Mouse (Mus musculus): ENCODE results near the gene BC005624. TPM values are rescaled to one million over a fixed set of nuclear protein-coding genes. Genes with fewer than 3 reads are reported as not detected.

Gene BC005624
- total and polyA plus RNA-seq, 3 experiments: 39.6 to 63.0 TPM; not detected in 1

DNA sequence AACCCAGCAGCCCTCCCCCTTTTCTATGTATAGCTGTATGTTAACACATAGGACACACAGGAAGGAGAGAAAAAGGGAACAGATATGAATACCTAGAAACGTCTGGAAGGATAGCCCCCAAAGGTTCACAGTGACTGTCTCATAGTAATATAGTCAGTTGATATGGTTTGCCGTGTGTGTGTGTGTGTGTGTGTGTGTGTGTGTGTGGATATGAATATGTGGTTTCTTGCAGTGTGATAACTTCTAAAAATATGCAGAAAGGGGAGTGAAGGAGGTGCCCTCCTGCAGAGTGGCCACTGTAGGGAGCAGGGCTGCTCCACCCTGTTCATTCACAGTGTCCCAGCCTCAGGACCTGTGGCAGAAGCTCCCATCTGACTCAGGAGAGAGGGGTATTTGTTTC lies 23.5 kb upstream of the BC005624 start (continued):
- no peak for TF ChIP-seq MAFK (IDR thresholded peaks at IDR 0.05; ENCODE audit: borderline replicate concordance, low read depth, low read length)
- no peak for TF ChIP-seq CTCF (IDR thresholded peaks at IDR 0.05 in 2 of 3, conservative IDR thresholded peaks at IDR 0.05 in 1 of 3; ENCODE audit: control insufficient read depth in 1 of 3, insufficient read depth in 1 of 3, low read depth in 2 of 3, low read length in 3 of 3, poor library complexity in 1 of 3, severe bottlenecking in 1 of 3)
- peak; percentile 23; the same call in 1 of the 2 replicates for TF ChIP-seq NRF1 (IDR thresholded peaks at IDR 0.05; ENCODE audit: insufficient read depth, low read depth, low read length, poor library complexity, severe bottlenecking)
- no peak for TF ChIP-seq E2F4 (IDR thresholded peaks at IDR 0.05; ENCODE audit: borderline replicate concordance, low read depth, low read length)
- TF ChIP-seq RCOR1 (IDR thresholded peaks at IDR 0.05; ENCODE audit: low read depth, low read length): 0 out of 2 replicates have a peak, but pooled peaks have one; percentile 22
- peak; percentile 41; the same call in 1 of the 2 replicates for TF ChIP-seq MAX (IDR thresholded peaks at IDR 0.05; ENCODE audit: low read length)

DNA sequence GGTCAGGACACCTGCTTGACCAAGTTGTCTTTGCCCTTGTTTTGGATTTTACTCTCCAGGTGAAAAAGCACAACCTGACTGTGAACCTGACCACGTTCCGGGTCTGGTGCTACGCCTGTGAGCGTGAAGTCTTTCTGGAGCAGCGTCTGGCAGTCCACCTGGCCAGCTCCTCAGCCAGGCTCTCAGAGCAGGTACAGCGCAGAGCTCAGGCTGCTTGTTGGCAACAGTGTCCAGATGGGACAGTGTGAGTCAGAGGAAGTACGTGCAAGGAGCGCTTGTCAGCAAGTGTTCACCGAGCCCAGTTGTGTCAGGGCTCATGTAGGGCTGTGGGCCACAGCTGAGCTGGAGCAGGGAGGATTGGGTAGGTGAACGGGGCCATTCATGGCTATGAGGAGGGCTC lies 20.9 kb upstream of the BC005624 start:
- Histone ChIP-seq H3K36me3 (ENCODE audit: control insufficient read depth in 1 of 2, insufficient read depth in 2 of 2, low read length in 2 of 2) (peaks cover 0 to 9% of the 10 kb centered on the region in 2 experiments; a peak in 2 of 4 replicates), H3K4me1 (ENCODE audit: control insufficient read depth in 1 of 2, insufficient read depth in 2 of 2, low read length in 2 of 2) (peaks cover 15 to 21% of the 10 kb centered on the region in 2 experiments), H3K79me2 (ENCODE audit: control insufficient read depth, insufficient read depth, low read length, poor library complexity) (peaks cover 3% of the 10 kb centered on the region; the same call in 1 of the 2 replicates), H3K9ac (ENCODE audit: control insufficient read depth, low read depth, low read length, poor library complexity, severe bottlenecking) (no peak overlapping the region), H3K27me3 (ENCODE audit: control insufficient read depth in 1 of 2, insufficient read depth in 2 of 2, low read length in 2 of 2) (no peaks in the 10 kb centered on the region), H3K9me3 (replicated peaks; ENCODE audit: insufficient read depth, low read length) (no peaks in the 10 kb centered on the region), H3K4me3 (ENCODE audit: control insufficient read depth in 1 of 2, insufficient read depth in 1 of 2, low read depth in 2 of 2, low read length in 2 of 2) (no peak overlapping the region), H3K27ac (ENCODE audit: control insufficient read depth, low read depth, low read length) (no peak overlapping the region)
- TF ChIP-seq MEF2A (IDR thresholded peaks at IDR 0.05; ENCODE audit: extremely low read depth, insufficient replicate concordance, low read depth, low read length, poor library complexity, severe bottlenecking) (no peak), TCF12 (IDR thresholded peaks at IDR 0.05; ENCODE audit: low read depth, low read length) (no peak), MYB (IDR thresholded peaks at IDR 0.05; ENCODE audit: low read depth, low read length) (no peak), GATA1 (IDR thresholded peaks at IDR 0.05; ENCODE audit: low read depth, low read length) (no peak), MXI1 (IDR thresholded peaks at IDR 0.05; ENCODE audit: low read depth, low read length) (no peak), ELF1 (IDR thresholded peaks at IDR 0.05; ENCODE audit: low read depth, low read length) (no peak), ZMIZ1 (IDR thresholded peaks at IDR 0.05; ENCODE audit: low read depth, low read length) (no peak)
- DNase-seq (ENCODE audit: low read depth, low spot score): no peak

DNA sequence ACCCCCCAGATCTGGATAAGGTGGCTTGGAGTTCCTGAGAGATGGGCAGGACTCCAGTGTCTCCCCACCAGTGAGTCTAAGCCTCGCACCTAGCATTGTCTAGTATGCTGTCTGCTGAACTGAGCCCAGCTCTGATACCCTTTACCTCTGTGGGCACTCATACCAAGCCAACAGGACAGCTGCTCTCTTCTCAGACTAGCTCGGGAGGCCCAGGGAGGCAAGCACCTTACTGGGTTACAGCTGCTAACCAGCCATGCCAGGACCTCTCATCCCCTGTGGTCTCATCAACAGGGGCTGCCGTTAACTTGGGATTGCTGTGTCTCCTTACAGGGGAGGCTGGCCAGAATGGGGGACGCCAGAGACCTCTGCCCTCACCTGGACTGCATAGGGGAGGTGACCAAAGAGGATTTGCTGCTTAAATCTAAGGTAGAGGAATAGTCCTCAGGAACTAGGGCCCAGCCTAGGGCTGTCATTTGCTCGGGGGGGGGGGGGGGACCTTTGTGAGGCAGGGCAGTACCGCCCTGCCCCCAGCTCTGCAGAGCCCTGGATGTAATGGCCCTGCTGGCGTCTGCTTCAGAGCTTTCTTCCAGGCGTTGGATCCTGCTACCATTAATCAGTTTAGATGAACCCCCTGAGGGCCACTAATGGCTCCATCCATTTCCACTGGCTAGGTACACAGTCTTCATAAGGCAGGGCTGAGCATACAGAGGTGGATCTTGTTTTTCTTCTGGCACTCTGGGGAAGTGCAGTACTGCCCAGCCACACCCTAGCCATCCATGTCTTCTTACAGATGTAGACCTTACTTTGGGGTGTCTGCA lies 16.7 kb upstream of the BC005624 start:
- Histone ChIP-seq H3K27ac (ENCODE audit: control insufficient read depth, low read depth, low read length) (no peak overlapping the region), H3K4me3 (ENCODE audit: control insufficient read depth in 1 of 2, insufficient read depth in 1 of 2, low read depth in 2 of 2, low read length in 2 of 2) (no peak overlapping the region), H3K36me3 (ENCODE audit: control insufficient read depth in 1 of 2, insufficient read depth in 2 of 2, low read length in 2 of 2) (no peaks in the 10 kb centered on the region), H3K9ac (ENCODE audit: control insufficient read depth, low read depth, low read length, poor library complexity, severe bottlenecking) (no peak overlapping the region), H3K79me2 (ENCODE audit: control insufficient read depth, insufficient read depth, low read length, poor library complexity) (no peaks in the 10 kb centered on the region), H3K9me3 (replicated peaks; ENCODE audit: insufficient read depth, low read length) (no peaks in the 10 kb centered on the region), H3K27me3 (ENCODE audit: control insufficient read depth in 1 of 2, insufficient read depth in 2 of 2, low read length in 2 of 2) (no peaks in the 10 kb centered on the region), H3K4me1 (ENCODE audit: control insufficient read depth in 1 of 2, insufficient read depth in 2 of 2, low read length in 2 of 2) (no peaks in the 10 kb centered on the region)
- DNase-seq (ENCODE audit: low read depth, low spot score): no peak
- no peak for TF ChIP-seq POLR2AphosphoS5 (IDR thresholded peaks at IDR 0.05; ENCODE audit: borderline replicate concordance, low read depth, low read length)
- no peak for TF ChIP-seq KAT2A (conservative IDR thresholded peaks at IDR 0.05; ENCODE audit: low read depth, low read length)
- no peak for TF ChIP-seq UBTF (IDR thresholded peaks at IDR 0.05; ENCODE audit: borderline replicate concordance, insufficient read depth, low read depth, low read length)
- TF ChIP-seq E2F4 (IDR thresholded peaks at IDR 0.05; ENCODE audit: borderline replicate concordance, low read depth, low read length): no peak
- no peak for TF ChIP-seq ELF1 (IDR thresholded peaks at IDR 0.05; ENCODE audit: low read depth, low read length)
- TF ChIP-seq GATA1 (IDR thresholded peaks at IDR 0.05; ENCODE audit: low read depth, low read length): no peak
- no peak for TF ChIP-seq RAD21 (IDR thresholded peaks at IDR 0.05; ENCODE audit: low read depth, low read length)
- no peak for TF ChIP-seq EP300 (IDR thresholded peaks at IDR 0.05; ENCODE audit: low read depth in 1 of 2, low read length in 2 of 2)
- TF ChIP-seq TAL1 (IDR thresholded peaks at IDR 0.05; ENCODE audit: low read length): no peak
- TF ChIP-seq MAZ (IDR thresholded peaks at IDR 0.05; ENCODE audit: low read depth, low read length): no peak
- TF ChIP-seq ZKSCAN1 (IDR thresholded peaks at IDR 0.05; ENCODE audit: low read depth, low read length): no peak
- TF ChIP-seq ZMIZ1 (IDR thresholded peaks at IDR 0.05; ENCODE audit: low read depth, low read length): no peak
- no peak for TF ChIP-seq RCOR1 (IDR thresholded peaks at IDR 0.05; ENCODE audit: low read depth, low read length)
- no peak for TF ChIP-seq MYB (IDR thresholded peaks at IDR 0.05; ENCODE audit: low read depth, low read length)
- TF ChIP-seq TBP (IDR thresholded peaks at IDR 0.05; ENCODE audit: low read depth, low read length): no peak
- TF ChIP-seq USF1 (IDR thresholded peaks at IDR 0.05; ENCODE audit: low read depth, low read length): no peak

Data from MEL (cell line).